Mouse (Mus musculus): ENCODE data around the gene Foxk1. TPM values are rescaled to one million over a fixed set of nuclear protein-coding genes. Genes with fewer than 3 reads are reported as not detected.

The Foxk1 gene
- total and polyA plus RNA-seq, 3 experiments: 8.2 to 20.2 TPM; not detected in 1

GRCm38 (mm10) chr5:142438380-142438938, 37.2 kb downstream of the Foxk1 start:
- Histone ChIP-seq H3K79me2 (ENCODE audit: control insufficient read depth, insufficient read depth, low read length, poor library complexity) (peaks cover 6% of the 10 kb centered on the region), H3K4me3 (ENCODE audit: control insufficient read depth in 1 of 2, insufficient read depth in 1 of 2, low read depth in 2 of 2, low read length in 2 of 2) (no peak overlapping the region), H3K27ac (ENCODE audit: control insufficient read depth, low read depth, low read length) (no peak overlapping the region), H3K9ac (ENCODE audit: control insufficient read depth, low read depth, low read length, poor library complexity, severe bottlenecking) (no peak overlapping the region), H3K4me1 (ENCODE audit: control insufficient read depth in 1 of 2, insufficient read depth in 2 of 2, low read length in 2 of 2) (peaks cover 0 to 16% of the 10 kb centered on the region in 2 experiments; a peak in 3 of 4 replicates), H3K36me3 (ENCODE audit: control insufficient read depth in 1 of 2, insufficient read depth in 2 of 2, low read length in 2 of 2) (peaks cover 0 to 10% of the 10 kb centered on the region in 2 experiments), H3K27me3 (ENCODE audit: control insufficient read depth in 1 of 2, insufficient read depth in 2 of 2, low read length in 2 of 2) (no peaks in the 10 kb centered on the region), H3K9me3 (replicated peaks; ENCODE audit: insufficient read depth, low read length) (no peaks in the 10 kb centered on the region)
- TF ChIP-seq KAT2A (conservative IDR thresholded peaks at IDR 0.05; ENCODE audit: low read depth, low read length): no peak
- DNase-seq (ENCODE audit: low read depth, low spot score): no peak

- no peaks in the 10 kb centered on the region for H3K27me3 ChIP-seq (ENCODE audit: control insufficient read depth in 1 of 2, insufficient read depth in 2 of 2, low read length in 2 of 2)
- H3K4me3 ChIP-seq (ENCODE audit: control insufficient read depth in 1 of 2, insufficient read depth in 1 of 2, low read depth in 2 of 2, low read length in 2 of 2): peak overlapping the region; percentile 33 to 44; a peak in 3 of 4 replicates
- TF ChIP-seq CHD1 (IDR thresholded peaks at IDR 0.05; ENCODE audit: low read depth, low read length) (no peak), GATA1 (IDR thresholded peaks at IDR 0.05; ENCODE audit: low read depth, low read length) (peak; percentile 66)
- H3K36me3 ChIP-seq (ENCODE audit: control insufficient read depth in 1 of 2, insufficient read depth in 2 of 2, low read length in 2 of 2): peaks cover 0 to 14% of the 10 kb centered on the region in 2 experiments
- H3K9me3 ChIP-seq (replicated peaks; ENCODE audit: insufficient read depth, low read length): no peaks in the 10 kb centered on the region
- peaks cover 6% of the 10 kb centered on the region for H3K79me2 ChIP-seq (ENCODE audit: control insufficient read depth, insufficient read depth, low read length, poor library complexity)
- peak overlapping the region; percentile 49 for H3K27ac ChIP-seq (ENCODE audit: control insufficient read depth, low read depth, low read length)
- DNase-seq (ENCODE audit: low read depth, low spot score): peak; percentile 50
- H3K9ac ChIP-seq (ENCODE audit: control insufficient read depth, low read depth, low read length, poor library complexity, severe bottlenecking): peak overlapping the region; percentile 57
- peaks cover 0 to 21% of the 10 kb centered on the region in 2 experiments; a peak in 3 of 4 replicates for H3K4me1 ChIP-seq (ENCODE audit: control insufficient read depth in 1 of 2, insufficient read depth in 2 of 2, low read length in 2 of 2)
These were observed 38.7 kb downstream of the Foxk1 start for GRCm38 (mm10) chr5:142439911-142440432.

DNA sequence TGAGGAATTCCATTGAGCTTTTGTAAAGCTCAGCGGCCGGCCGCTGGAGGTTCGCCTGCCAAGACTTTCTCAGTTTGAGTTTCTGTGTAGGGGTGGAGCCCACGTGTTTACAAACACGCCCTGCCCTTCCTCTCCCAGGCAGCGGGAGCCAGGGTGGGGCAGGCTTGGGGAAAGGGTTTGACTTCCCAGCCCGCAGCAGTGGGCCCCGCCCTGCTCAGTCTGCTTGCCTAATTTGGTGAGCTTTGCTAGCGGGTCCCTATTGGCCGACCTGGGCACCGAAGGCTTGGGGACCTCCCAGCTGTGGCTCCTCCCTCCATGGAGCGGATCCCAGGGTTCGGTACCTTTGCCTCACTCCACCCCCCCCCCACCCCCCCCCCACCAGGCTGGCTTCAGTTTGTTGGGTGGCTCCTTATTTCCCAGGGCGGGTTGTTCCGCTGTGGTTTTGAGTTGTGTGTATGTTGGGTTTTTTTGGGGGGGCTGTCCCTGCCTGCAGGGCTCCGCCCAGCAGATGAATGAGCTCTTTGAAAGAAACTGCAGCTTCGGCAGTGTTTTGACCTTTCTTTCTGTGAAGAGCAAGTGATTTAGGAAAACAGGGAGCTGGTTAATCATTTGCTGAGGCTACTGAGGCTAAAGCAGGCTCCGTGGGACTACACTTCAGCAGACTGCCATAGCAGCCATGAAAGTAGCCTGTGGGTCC, 39.3 kb downstream of the Foxk1 start:
- peaks cover 0 to 14% of the 10 kb centered on the region in 2 experiments for H3K36me3 ChIP-seq (ENCODE audit: control insufficient read depth in 1 of 2, insufficient read depth in 2 of 2, low read length in 2 of 2)
- H3K9me3 ChIP-seq (replicated peaks; ENCODE audit: insufficient read depth, low read length): no peaks in the 10 kb centered on the region
- TF ChIP-seq CHD2 (IDR thresholded peaks at IDR 0.05; ENCODE audit: low read length) (no peak), MAX (IDR thresholded peaks at IDR 0.05; ENCODE audit: low read length) (peak; percentile 90), RCOR1 (IDR thresholded peaks at IDR 0.05; ENCODE audit: low read depth, low read length) (no peak), MAZ (IDR thresholded peaks at IDR 0.05; ENCODE audit: low read depth, low read length) (peak; percentile 87; the same call in 1 of the 2 replicates), CHD1 (IDR thresholded peaks at IDR 0.05; ENCODE audit: low read depth, low read length) (no peak), POLR2AphosphoS2 (IDR thresholded peaks at IDR 0.05; ENCODE audit: low read length) (no peak), E2F4 (IDR thresholded peaks at IDR 0.05; ENCODE audit: borderline replicate concordance, low read depth, low read length) (no peak), ETS1 (IDR thresholded peaks at IDR 0.05; ENCODE audit: low read depth, low read length) (peak; percentile 52; the same call in 1 of the 2 replicates), MYC (IDR thresholded peaks at IDR 0.05; ENCODE audit: low read depth, low read length) (peak; percentile 72), BHLHE40 (IDR thresholded peaks at IDR 0.05; ENCODE audit: borderline replicate concordance, low read depth, low read length) (no peak), ZC3H11A (IDR thresholded peaks at IDR 0.05; ENCODE audit: low read depth, low read length) (no peak), MXI1 (IDR thresholded peaks at IDR 0.05; ENCODE audit: low read depth, low read length) (peak; percentile 98), NRF1 (IDR thresholded peaks at IDR 0.05; ENCODE audit: insufficient read depth, low read depth, low read length, poor library complexity, severe bottlenecking) (0 out of 2 replicates have a peak, but pooled peaks have one; percentile 31), SIN3A (IDR thresholded peaks at IDR 0.05; ENCODE audit: low read length) (peak; percentile 96), HCFC1 (IDR thresholded peaks at IDR 0.05; ENCODE audit: low read depth, low read length) (0 out of 2 replicates have a peak, but pooled peaks have one; percentile 20), USF1 (IDR thresholded peaks at IDR 0.05; ENCODE audit: low read depth, low read length) (peak; percentile 67; the same call in 1 of the 2 replicates)
- peaks cover 6% of the 10 kb centered on the region for H3K79me2 ChIP-seq (ENCODE audit: control insufficient read depth, insufficient read depth, low read length, poor library complexity)
- H3K9ac ChIP-seq (ENCODE audit: control insufficient read depth, low read depth, low read length, poor library complexity, severe bottlenecking): peak overlapping the region; percentile 57; the same call in 1 of the 2 replicates
- peak overlapping the region; percentile 49 for H3K27ac ChIP-seq (ENCODE audit: control insufficient read depth, low read depth, low read length)
- peak; percentile 96 for DNase-seq (ENCODE audit: low read depth, low spot score)
- no peaks in the 10 kb centered on the region for H3K27me3 ChIP-seq (ENCODE audit: control insufficient read depth in 1 of 2, insufficient read depth in 2 of 2, low read length in 2 of 2)
- peaks cover 0 to 21% of the 10 kb centered on the region in 2 experiments; a peak in 3 of 4 replicates for H3K4me1 ChIP-seq (ENCODE audit: control insufficient read depth in 1 of 2, insufficient read depth in 2 of 2, low read length in 2 of 2)
- peak overlapping the region; percentile 33 to 44; a peak in 3 of 4 replicates for H3K4me3 ChIP-seq (ENCODE audit: control insufficient read depth in 1 of 2, insufficient read depth in 1 of 2, low read depth in 2 of 2, low read length in 2 of 2)

Measured in MEL (cell line).